Mouse (Mus musculus) megakaryocyte, embryonic 14.5 days (primary cell): ENCODE measurements around the gene Fam129a. TPM values are rescaled to one million over a fixed set of nuclear protein-coding genes. Genes with fewer than 3 reads are reported as not detected.

Experiments used
- H3K27me3 ChIP-seq: replicated peaks from 2 replicates; pipeline ENCODE3; 2012; ENCODE audit warnings: inconsistent platforms
- H3K36me3 ChIP-seq: replicated peaks from 2 replicates; pipeline ENCODE3; 2012; ENCODE audit warnings: low read length, inconsistent platforms, mixed read lengths
- H3K4me1 ChIP-seq: 2 replicates; pipeline ENCODE4 v1.6.1; 2012; ENCODE audit warnings: inconsistent platforms
- H3K4me3 ChIP-seq: replicated peaks from 2 replicates; pipeline ENCODE3; 2012; ENCODE audit warnings: moderate library complexity, mild to moderate bottlenecking, inconsistent platforms
- H3K9me3 ChIP-seq: 2 replicates; pipeline ENCODE4 v1.6.1; 2012; ENCODE audit warnings: inconsistent platforms
- FLI1 ChIP-seq: IDR thresholded peaks from 2 replicates; pipeline ENCODE4 v1.6.1; 2012; ENCODE audit warnings: low read length, inconsistent platforms, mixed read lengths
- GATA1 ChIP-seq: IDR thresholded peaks from 3 replicates; pipeline ENCODE4 v1.6.1; 2012; ENCODE audit warnings: mixed read lengths, low read length, inconsistent platforms, borderline replicate concordance
- polyA plus RNA-seq: library from polyadenylated mRNA; stranded (reverse); fragments of >175 nt; gene quantifications from 2 replicates; pipeline ENCODE4 v1.2.3, GENCODE M21; 2012; ENCODE audit warnings: low replicate concordance; ENCODE audit not compliant: insufficient read depth

Gene Fam129a
- polyA plus RNA-seq, 1 experiment = 1.0 TPM

DNA sequence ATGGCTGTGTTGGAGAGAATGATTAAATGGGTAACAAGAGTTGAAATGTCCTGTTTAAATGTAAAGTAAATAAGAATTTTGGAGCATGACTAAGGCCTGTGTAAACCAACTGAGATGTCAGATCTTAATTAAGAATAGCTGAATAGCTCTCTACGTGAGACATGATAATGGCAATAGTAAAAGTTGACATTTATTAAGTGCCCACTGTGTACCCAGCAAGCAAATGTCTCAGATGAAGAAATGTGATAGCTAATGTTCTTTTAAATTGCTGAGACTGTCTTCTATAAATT, 13.1 kb downstream of the Fam129a start:
- Histone ChIP-seq H3K4me3 (no peak overlapping the region), H3K36me3 (no peaks in the 10 kb centered on the region), H3K27me3 (peaks cover 5% of the 10 kb centered on the region), H3K4me1 (peaks cover 18% of the 10 kb centered on the region), H3K9me3 (no peaks in the 10 kb centered on the region)
- TF ChIP-seq GATA1 (no peak), FLI1 (no peak)

DNA sequence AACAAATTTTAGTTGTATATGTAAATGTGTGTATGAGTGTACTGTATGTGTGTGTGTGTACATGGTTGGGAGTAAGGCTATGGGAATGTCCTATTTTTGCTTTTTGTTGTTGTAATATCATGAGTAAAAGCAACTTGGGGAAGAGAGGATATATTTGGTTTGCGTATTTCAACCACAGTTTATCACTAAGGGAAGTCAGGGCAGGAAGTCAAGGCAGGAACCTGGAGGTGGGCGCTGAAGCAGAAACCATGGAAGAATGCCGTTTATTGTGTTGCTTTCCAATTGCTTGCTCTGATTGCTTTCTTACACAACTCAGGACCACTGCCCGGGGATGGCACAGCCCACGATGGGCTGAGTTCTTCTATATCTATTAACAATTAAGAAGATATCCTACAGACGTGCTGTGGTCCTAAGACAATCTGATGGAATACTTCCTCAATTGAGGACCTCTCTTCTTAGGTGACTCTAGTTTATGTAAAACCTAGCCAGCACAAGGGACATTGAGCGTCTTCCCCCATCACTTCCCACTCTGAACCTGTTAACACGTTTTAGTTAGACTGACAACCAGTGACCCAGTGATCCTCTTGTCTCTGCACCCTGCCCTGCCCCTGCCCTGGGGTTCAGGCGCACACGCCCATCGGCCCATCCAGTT, 13.7 kb downstream of the Fam129a start:
- no peaks in the 10 kb centered on the region for H3K9me3 ChIP-seq
- peaks cover 18% of the 10 kb centered on the region for H3K4me1 ChIP-seq
- no peak for TF ChIP-seq FLI1
- no peak for TF ChIP-seq GATA1
- H3K36me3 ChIP-seq = no peaks in the 10 kb centered on the region
- peaks cover 5% of the 10 kb centered on the region for H3K27me3 ChIP-seq
- H3K4me3 ChIP-seq = peak overlapping the region; percentile 3

DNA sequence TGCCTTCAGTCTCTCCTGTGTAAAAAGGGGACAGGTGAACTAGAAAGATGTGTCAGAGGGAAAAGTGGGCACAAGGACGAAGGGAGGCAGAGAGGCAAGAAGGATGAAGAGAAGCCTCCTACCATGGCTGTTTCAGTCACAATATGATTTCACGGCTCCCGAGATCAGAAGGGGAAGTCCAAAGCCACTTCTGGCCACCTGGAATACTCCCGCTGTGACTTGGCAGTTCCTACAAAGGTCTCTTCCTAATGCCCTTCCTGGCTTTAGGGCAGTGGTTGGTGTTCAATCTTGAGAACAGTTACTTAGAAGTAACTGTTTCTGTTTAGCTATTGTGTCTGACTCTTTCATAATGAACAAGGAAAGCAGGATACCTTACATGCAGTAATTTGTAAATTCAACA, 14.7 kb downstream of the Fam129a start:
- Histone ChIP-seq H3K36me3 (no peaks in the 10 kb centered on the region), H3K9me3 (no peaks in the 10 kb centered on the region), H3K4me1 (peaks cover 18% of the 10 kb centered on the region), H3K4me3 (no peak overlapping the region), H3K27me3 (peaks cover 5% of the 10 kb centered on the region)
- no peak for TF ChIP-seq GATA1
- no peak for TF ChIP-seq FLI1

DNA sequence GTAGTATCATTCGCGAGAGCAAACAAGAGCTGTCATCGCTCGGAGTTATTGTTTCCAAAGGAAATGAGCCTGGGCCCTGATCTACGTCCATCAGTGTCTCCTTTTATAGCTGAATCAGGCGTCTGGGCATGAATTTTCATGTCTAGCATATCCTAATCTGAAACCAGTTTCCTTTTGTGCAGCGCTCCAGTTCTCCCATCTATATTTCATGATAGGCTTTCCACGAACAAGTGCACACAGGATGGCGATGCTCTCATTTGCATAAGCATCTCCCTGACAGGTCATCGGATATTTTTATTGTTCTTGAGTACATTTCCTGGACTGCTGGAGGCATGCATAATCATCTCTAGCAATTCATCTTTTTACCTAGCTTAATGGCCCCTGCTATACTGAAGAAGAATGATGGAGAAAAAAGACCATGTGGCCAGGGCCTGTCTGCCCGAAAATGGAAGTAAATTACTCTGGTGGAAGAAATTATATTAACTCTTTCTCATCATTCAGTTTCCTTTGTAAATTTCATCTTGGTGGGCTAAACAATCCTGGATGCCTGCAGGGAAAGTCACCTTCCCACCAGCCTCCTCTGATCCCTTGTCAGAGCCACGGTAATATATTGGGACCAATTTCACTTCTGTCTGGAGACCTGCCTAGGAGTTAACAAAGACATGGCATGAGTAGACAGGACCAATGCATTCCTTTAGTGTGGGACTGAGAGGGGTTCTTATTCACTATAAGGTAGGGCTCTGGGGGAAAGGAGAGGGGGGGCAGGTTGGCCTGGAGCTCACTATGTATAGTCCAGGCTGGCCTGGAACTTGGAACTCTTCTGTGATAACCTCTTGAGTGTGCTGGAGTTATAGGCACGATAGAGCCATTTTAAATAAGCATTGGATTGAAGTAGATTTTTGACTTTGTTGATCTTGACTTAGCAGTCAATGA, 21.4 kb downstream of the Fam129a start:
- Histone ChIP-seq H3K9me3 (no peaks in the 10 kb centered on the region), H3K27me3 (peaks cover 4% of the 10 kb centered on the region), H3K4me1 (no peaks in the 10 kb centered on the region), H3K4me3 (no peak overlapping the region), H3K36me3 (no peaks in the 10 kb centered on the region)
- no peak for TF ChIP-seq FLI1
- no peak for TF ChIP-seq GATA1

DNA sequence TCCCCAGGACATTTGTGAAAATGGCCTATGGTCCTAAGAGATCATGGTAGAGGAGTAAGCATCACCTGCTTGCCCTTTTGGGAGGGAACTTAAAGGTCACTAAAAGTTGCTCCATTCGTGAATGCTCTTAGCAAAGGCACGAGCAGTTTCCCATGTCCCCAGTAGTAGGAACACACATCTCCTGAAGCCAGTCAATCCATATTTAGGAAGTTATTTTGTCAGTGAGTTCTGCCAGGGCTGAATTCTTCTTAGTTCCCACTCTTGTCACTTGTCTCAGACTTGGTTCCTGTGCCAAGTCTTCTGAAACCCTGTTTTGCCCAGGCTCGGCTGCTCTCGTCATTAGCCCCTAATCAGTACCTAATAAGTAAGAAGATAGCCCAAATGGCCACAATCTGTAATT, 23.9 kb downstream of the Fam129a start:
- no peak for TF ChIP-seq FLI1
- no peak for TF ChIP-seq GATA1

DNA sequence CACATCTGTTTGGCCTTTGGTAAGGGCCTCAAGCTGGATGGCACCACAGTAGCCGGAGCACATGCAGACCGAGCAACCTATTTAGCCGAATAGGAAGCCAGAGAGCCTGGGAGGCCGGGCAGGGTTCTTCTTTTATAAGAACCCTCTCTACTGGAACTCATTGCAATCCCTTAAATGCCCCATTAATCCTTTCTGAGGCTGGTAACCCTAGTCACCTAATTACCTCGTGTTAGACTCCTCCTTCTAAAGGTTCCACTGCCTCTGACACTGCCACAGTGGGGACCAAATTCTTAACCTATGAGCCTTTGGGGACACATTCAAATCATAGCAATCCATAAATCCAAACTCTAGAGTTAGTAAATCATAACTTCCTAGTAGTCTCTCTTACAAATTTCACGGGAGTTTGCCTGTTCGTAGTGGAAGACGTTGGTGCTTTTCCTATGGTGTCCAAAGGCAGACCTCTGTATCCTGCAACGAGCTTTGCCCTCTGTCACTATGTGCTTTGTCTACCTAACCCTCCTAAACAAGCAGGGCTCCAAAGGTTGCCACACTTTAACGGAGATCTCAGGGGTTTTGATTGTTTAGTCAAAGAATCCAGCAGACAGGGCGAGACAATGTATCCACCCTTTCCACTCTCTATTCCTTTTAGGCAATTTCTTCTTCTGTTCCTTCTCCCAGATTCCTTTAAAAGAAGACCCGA, 24.8 kb downstream of the Fam129a start:
- no peak for TF ChIP-seq FLI1
- TF ChIP-seq GATA1 = no peak
- H3K4me1 ChIP-seq = peaks cover 6% of the 10 kb centered on the region
- H3K9me3 ChIP-seq = no peaks in the 10 kb centered on the region
- no peak overlapping the region for H3K4me3 ChIP-seq
- H3K36me3 ChIP-seq = no peaks in the 10 kb centered on the region
- H3K27me3 ChIP-seq = peaks cover 2% of the 10 kb centered on the region

More for the DNA sequence above, 23.9 kb downstream of the Fam129a start:
- H3K36me3 ChIP-seq = no peaks in the 10 kb centered on the region
- H3K9me3 ChIP-seq = no peaks in the 10 kb centered on the region
- no peak overlapping the region for H3K4me3 ChIP-seq
- H3K27me3 ChIP-seq = peaks cover 2% of the 10 kb centered on the region
- H3K4me1 ChIP-seq = peaks cover 6% of the 10 kb centered on the region

DNA sequence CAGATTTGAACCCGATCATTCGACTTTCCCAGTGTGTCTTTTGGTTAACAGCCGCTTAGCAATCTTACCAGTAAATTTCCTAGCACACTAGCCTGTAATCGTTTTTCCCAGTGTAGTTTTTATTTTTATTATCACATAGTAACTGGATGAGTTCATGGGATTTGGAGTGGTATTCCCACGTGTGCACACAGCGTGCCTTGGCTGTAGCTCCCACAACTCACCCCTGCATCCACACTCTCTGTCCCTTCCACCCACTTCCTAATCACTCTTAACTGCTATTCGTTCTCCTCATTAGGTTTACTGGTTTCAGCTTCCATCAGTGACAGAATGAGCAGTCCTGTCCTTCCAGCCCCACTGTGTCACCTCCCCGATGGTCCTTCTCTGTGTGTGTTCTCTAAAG, 25.6 kb downstream of the Fam129a start:
- Histone ChIP-seq H3K4me3 (no peak overlapping the region), H3K4me1 (peaks cover 6% of the 10 kb centered on the region), H3K9me3 (no peaks in the 10 kb centered on the region), H3K27me3 (peaks cover 2% of the 10 kb centered on the region), H3K36me3 (no peaks in the 10 kb centered on the region)
- TF ChIP-seq FLI1 = no peak
- TF ChIP-seq GATA1 = no peak

DNA sequence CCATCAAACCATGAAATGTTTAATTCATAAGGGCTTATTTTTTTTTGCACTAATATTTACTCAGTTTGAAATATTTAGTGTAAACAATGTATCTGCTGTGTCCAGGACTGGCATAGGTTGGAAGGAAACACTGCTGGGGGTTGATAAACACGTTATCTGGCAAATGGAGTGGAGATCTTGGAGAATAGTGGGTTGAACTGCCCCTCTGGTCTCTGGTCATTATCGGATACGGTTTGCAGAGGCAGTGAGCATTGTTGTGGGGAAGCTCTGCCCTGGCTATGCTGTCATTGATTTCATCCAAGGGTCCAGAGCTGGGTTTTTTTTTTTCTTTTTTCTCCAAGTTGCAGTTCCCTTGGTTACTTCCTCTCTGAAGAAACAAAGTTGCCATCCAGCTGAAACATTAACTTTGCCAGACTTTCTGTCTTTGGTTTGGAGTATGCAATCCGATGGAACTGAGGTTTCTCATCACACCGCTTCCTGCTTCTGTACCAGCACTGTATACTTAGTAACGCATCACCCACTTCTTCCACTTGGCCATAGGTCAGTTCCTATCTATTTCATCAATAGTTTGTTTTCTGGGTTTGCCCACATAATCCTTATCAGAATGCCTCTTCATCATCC, 26.8 kb downstream of the Fam129a start:
- H3K4me1 ChIP-seq = peaks cover 6% of the 10 kb centered on the region
- H3K27me3 ChIP-seq = peaks cover 2% of the 10 kb centered on the region
- no peak overlapping the region for H3K4me3 ChIP-seq
- H3K36me3 ChIP-seq = no peaks in the 10 kb centered on the region
- H3K9me3 ChIP-seq = no peaks in the 10 kb centered on the region
- TF ChIP-seq GATA1 (no peak), FLI1 (no peak)

DNA sequence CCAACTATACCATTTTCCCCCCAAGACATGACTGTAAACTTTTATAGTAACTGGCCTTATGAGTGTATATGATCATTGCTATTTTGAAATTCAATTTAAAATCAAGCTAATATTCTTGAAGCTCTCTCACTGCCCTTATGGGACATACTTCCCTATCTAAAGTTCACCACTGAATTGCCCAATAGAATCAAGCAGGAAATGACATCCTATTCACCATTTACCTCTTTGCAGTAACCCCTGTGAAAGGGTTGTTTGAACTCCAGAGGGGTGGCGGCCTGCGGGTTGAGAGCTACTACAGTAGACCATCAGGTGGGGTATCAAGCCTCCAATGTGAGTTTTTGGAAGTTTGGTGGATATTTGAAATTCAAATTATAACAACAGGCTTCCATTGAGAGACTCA, 27.9 kb downstream of the Fam129a start:
- H3K9me3 ChIP-seq = no peaks in the 10 kb centered on the region
- TF ChIP-seq GATA1 (no peak), FLI1 (no peak)
- H3K4me3 ChIP-seq = no peak overlapping the region
- H3K36me3 ChIP-seq = no peaks in the 10 kb centered on the region
- peaks cover 9% of the 10 kb centered on the region for H3K4me1 ChIP-seq
- H3K27me3 ChIP-seq = peaks cover 2% of the 10 kb centered on the region
